Mouse (Mus musculus): Measurements from ENCODE around the gene Ppp2r5a. TPM values are rescaled to one million over a fixed set of nuclear protein-coding genes. Genes with fewer than 3 reads are reported as not detected.
A peak's percentile ranks its signal among the peaks of the same experiment; 100 is the strongest.

Ppp2r5a gene
- polyA plus RNA-seq, 1 experiment, result 44.7 TPM

DNA sequence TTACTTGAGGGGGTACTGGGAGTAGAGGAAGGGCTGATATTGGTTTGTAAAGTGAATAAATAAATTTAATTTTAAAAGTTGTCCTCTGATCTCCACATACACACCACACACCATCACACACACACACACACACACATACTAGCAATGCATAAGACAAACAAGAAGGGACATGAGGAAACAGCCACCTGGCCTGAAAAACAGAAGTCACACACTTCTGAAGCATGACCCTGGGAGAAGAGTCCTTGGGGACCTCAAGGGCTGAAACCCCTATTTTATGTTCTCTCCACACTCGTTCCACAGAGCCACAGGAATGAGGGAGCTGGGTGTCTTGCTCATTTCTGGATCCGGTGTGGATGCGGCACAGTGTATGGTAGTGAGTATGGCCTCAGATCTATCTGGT is 79.7 kb downstream of the Ppp2r5a start:
- Histone ChIP-seq H3K27ac (ENCODE audit: insufficient read depth, low read length) (no peak overlapping the region), H3K4me1 (ENCODE audit: control insufficient read depth, insufficient read depth, low read length) (peaks cover 9% of the 10 kb centered on the region; the same call in 1 of the 2 replicates), H3K27me3 (ENCODE audit: control insufficient read depth, insufficient read depth, low read length) (no peaks in the 10 kb centered on the region), H3K4me3 (replicated peaks; ENCODE audit: insufficient read depth, low read depth, low read length) (no peak overlapping the region)
- TF ChIP-seq POLR2A (IDR thresholded peaks at IDR 0.05; ENCODE audit: borderline replicate concordance, insufficient read depth, low read length) (no peak), CTCF (IDR thresholded peaks at IDR 0.05; ENCODE audit: borderline replicate concordance, insufficient read depth, low read depth, low read length) (no peak)
- no peak for DNase-seq
- WGBS, result 88% methylated on average over 3 of the region's 3 CpGs

DNA sequence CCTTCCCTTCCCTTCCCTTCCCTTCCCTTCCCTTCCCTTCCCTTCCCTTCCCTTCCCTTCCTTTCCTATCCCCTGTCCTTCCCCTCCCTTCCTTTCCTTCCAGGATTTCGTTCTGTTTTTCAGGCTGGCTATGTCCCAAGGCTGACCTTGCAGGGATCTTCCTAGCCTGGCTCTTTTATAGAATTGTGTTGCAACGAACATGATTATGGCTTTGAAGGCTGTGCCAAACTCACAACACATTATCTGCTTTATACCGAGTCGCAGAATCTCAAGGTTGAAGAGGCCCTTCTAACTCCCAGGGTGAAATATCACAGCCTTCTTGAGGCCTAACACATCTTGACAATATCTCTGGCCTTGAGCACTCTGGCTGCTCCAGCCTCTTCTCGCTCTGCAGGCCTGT is 84.4 kb downstream of the Ppp2r5a start:
- TF ChIP-seq POLR2A (IDR thresholded peaks at IDR 0.05; ENCODE audit: borderline replicate concordance, insufficient read depth, low read length), result no peak
- no peak for TF ChIP-seq CTCF (IDR thresholded peaks at IDR 0.05; ENCODE audit: borderline replicate concordance, insufficient read depth, low read depth, low read length)
- Histone ChIP-seq H3K27me3 (ENCODE audit: control insufficient read depth, insufficient read depth, low read length) (no peaks in the 10 kb centered on the region), H3K27ac (ENCODE audit: insufficient read depth, low read length) (peak overlapping the region; percentile 40; the same call in 1 of the 2 replicates), H3K4me3 (replicated peaks; ENCODE audit: insufficient read depth, low read depth, low read length) (no peak overlapping the region), H3K4me1 (ENCODE audit: control insufficient read depth, insufficient read depth, low read length) (peaks cover 3% of the 10 kb centered on the region; the same call in 1 of the 2 replicates)
- WGBS, result 27% methylated on average over 5 of the region's 5 CpGs
- no peak for DNase-seq

DNA sequence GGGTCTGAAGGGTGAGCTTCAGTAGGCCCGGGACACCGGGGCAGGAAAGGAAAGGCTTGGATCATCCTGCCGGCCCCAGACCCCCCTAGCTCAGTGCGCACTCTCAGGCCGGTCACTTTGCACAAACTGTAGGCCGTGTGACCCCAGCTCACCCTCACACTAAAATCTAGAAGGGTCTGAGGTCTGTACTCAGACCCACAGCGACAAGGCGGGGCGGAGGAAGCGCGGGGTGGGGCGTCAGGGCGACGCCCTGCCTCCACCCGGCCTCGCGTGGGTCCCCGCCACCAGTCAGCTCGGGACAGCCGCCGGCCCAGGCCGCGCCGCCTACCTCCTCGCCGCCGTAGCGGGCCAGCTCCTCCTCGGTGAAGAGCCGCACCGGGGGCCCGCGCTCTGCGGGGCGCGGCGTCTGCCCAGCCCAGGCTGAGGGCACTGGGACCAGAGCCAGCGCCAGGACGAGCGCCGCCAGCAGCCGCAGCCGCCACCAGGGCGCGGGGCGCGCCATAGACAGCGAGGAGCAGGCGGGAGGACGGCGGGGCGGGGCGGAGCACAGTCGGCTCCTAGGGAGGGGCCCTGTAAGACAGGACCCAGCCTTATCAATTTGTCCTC is 85.4 kb downstream of the Ppp2r5a start, which contains the start of gene Nenf:
Nenf (minus strand) TSS at position 604 of the 606 bp plus-strand sequence.
- DNase-seq, result peak; percentile 83 to 87
- peak within 1 kb of the TSS; percentile 94 for H3K27ac ChIP-seq (ENCODE audit: insufficient read depth, low read length)
- TF ChIP-seq CTCF (IDR thresholded peaks at IDR 0.05; ENCODE audit: borderline replicate concordance, insufficient read depth, low read depth, low read length), result no peak
- peak; percentile 42; the same call in 1 of the 2 replicates for TF ChIP-seq POLR2A (IDR thresholded peaks at IDR 0.05; ENCODE audit: borderline replicate concordance, insufficient read depth, low read length)
- H3K4me3 ChIP-seq (replicated peaks; ENCODE audit: insufficient read depth, low read depth, low read length), result peak within 1 kb of the TSS; percentile 70
- H3K4me1 ChIP-seq (ENCODE audit: control insufficient read depth, insufficient read depth, low read length), result peaks cover 7% of the 10 kb centered on the region; the same call in 1 of the 2 replicates
- no peaks in the 10 kb centered on the region for H3K27me3 ChIP-seq (ENCODE audit: control insufficient read depth, insufficient read depth, low read length)
- WGBS, result 1% methylated on average over 54 of the region's 54 CpGs

DNA sequence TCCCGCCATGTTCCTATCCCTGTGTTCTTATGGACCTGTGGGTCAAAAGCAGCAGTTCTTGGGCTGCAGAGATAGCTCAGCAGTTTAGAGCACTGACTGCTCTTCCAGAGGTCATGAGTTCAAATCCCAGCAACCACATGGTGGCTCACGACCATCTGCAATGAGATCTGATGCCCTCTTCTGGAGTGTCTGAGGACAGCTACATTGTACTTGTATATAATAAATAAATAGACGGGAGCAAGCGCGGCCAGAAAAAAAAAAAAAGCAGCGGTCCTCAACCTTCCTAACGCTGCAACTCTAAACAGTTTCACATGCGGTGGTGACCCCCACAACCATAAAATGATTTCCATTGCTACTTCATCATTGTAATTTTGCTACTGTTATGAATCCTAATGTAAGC is 86.3 kb downstream of the Ppp2r5a start:
- Histone ChIP-seq H3K27ac (ENCODE audit: insufficient read depth, low read length) (no peak overlapping the region), H3K4me1 (ENCODE audit: control insufficient read depth, insufficient read depth, low read length) (peaks cover 7% of the 10 kb centered on the region; the same call in 1 of the 2 replicates), H3K4me3 (replicated peaks; ENCODE audit: insufficient read depth, low read depth, low read length) (no peak overlapping the region), H3K27me3 (ENCODE audit: control insufficient read depth, insufficient read depth, low read length) (no peaks in the 10 kb centered on the region)
- TF ChIP-seq CTCF (IDR thresholded peaks at IDR 0.05; ENCODE audit: borderline replicate concordance, insufficient read depth, low read depth, low read length) (no peak), POLR2A (IDR thresholded peaks at IDR 0.05; ENCODE audit: borderline replicate concordance, insufficient read depth, low read length) (no peak)
- peak in 1 of 2 experiments; percentile 29 for DNase-seq
- WGBS, result 76% methylated on average over 8 of the region's 8 CpGs

DNA sequence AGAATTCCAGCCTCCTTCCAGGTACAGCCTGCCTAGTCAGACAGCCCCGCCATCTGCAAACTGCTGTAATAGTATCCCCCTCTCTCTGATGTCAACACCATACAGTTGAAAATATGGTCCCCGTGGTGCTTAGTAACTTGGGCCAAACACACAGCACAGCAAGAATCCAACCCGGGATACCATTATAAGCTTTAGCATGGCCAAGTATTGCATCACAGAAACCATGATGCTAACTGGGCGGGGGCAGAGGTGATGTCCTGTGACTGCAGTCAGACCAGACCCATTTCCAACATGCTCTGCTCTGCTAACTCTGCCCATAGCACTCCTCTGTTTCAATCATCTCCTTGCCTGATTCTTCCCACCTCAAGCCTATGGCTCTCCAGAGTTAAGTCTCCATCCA is 89.1 kb downstream of the Ppp2r5a start:
- 77% methylated on average over 4 of the region's 4 CpGs for WGBS
- peaks cover 7% of the 10 kb centered on the region; the same call in 1 of the 2 replicates for H3K4me1 ChIP-seq (ENCODE audit: control insufficient read depth, insufficient read depth, low read length)

DNA sequence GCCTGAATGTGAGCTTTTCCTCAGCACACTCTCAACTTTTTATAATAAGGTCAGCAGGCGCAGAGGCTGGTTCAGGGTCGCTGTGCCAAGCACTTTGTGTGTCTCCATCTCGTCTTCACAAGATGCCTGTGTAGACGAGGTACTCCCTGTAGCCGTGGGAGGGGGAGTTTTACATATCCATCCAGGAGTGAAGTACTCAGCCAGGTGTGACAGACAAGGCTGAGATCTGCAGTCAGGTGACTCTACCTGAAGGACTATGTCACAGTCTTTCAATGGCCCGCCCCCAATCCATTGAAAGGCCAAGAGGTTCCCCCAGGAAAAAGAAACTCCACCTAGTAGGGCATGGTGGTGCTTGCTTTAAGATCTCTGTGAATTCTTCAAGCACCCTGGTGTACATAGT is 89.9 kb downstream of the Ppp2r5a start:
- TF ChIP-seq POLR2A (IDR thresholded peaks at IDR 0.05; ENCODE audit: borderline replicate concordance, insufficient read depth, low read length) (no peak), CTCF (IDR thresholded peaks at IDR 0.05; ENCODE audit: borderline replicate concordance, insufficient read depth, low read depth, low read length) (no peak)
- H3K4me3 ChIP-seq (replicated peaks; ENCODE audit: insufficient read depth, low read depth, low read length), result peak overlapping the region; percentile 96
- WGBS, result 62% methylated on average over 6 of the region's 6 CpGs
- H3K4me1 ChIP-seq (ENCODE audit: control insufficient read depth, insufficient read depth, low read length), result peaks cover 7% of the 10 kb centered on the region; the same call in 1 of the 2 replicates
- no peaks in the 10 kb centered on the region for H3K27me3 ChIP-seq (ENCODE audit: control insufficient read depth, insufficient read depth, low read length)
- no peak overlapping the region; the same call in 1 of the 2 replicates for H3K27ac ChIP-seq (ENCODE audit: insufficient read depth, low read length)
- DNase-seq, result no peak

More for the DNA sequence above, 89.1 kb downstream of the Ppp2r5a start:
- Histone ChIP-seq H3K4me3 (replicated peaks; ENCODE audit: insufficient read depth, low read depth, low read length) (no peak overlapping the region), H3K27me3 (ENCODE audit: control insufficient read depth, insufficient read depth, low read length) (no peaks in the 10 kb centered on the region), H3K27ac (ENCODE audit: insufficient read depth, low read length) (no peak overlapping the region)
- DNase-seq, result no peak
- TF ChIP-seq CTCF (IDR thresholded peaks at IDR 0.05; ENCODE audit: borderline replicate concordance, insufficient read depth, low read depth, low read length) (no peak), POLR2A (IDR thresholded peaks at IDR 0.05; ENCODE audit: borderline replicate concordance, insufficient read depth, low read length) (no peak)

DNA sequence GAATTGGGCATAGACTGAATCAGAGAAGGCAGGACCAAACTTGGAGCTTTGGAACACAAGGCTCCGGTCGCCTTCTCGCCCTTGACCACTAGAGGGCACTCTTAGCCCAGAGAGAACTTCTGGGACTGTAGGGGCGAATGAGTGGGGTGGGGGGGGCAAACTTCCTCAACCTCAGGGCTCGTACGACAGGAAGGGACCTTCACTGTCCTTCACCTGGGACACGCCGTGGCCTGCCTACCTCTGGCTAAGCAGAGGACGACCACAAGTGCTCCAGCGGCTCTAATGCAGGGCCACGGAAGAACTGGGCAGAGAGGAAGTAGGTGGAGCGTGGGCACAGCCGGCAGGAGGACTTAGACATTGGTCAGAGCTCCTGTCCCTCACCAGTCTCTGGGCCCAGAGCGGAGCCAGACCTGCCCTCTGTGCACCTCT is 90.5 kb downstream of the Ppp2r5a start:
- Histone ChIP-seq H3K27me3 (ENCODE audit: control insufficient read depth, insufficient read depth, low read length) (no peaks in the 10 kb centered on the region), H3K27ac (ENCODE audit: insufficient read depth, low read length) (peak overlapping the region; percentile 17; the same call in 1 of the 2 replicates), H3K4me3 (replicated peaks; ENCODE audit: insufficient read depth, low read depth, low read length) (peak overlapping the region; percentile 96), H3K4me1 (ENCODE audit: control insufficient read depth, insufficient read depth, low read length) (peaks cover 7% of the 10 kb centered on the region; the same call in 1 of the 2 replicates)
- peak; percentile 86 to 92 for DNase-seq
- TF ChIP-seq POLR2A (IDR thresholded peaks at IDR 0.05; ENCODE audit: borderline replicate concordance, insufficient read depth, low read length) (peak; percentile 54; the same call in 1 of the 2 replicates), CTCF (IDR thresholded peaks at IDR 0.05; ENCODE audit: borderline replicate concordance, insufficient read depth, low read depth, low read length) (peak; percentile 89)
- WGBS, result 1% methylated on average over 14 of the region's 14 CpGs
